Mouse (Mus musculus) lung, postnatal 10 days (tissue): ENCODE measurements around the gene Hist2h2ac.
"Not testable (repeated sequence)": the region's sequence is repeated elsewhere in the genome, so short reads cannot be mapped to it uniquely, and the experiment has no call there.

ENCODE experiments used
- DNase-seq: peaks from one replicate; pipeline ENCODE4 v3.0.0; 2021

The Hist2h2ac gene

DNA sequence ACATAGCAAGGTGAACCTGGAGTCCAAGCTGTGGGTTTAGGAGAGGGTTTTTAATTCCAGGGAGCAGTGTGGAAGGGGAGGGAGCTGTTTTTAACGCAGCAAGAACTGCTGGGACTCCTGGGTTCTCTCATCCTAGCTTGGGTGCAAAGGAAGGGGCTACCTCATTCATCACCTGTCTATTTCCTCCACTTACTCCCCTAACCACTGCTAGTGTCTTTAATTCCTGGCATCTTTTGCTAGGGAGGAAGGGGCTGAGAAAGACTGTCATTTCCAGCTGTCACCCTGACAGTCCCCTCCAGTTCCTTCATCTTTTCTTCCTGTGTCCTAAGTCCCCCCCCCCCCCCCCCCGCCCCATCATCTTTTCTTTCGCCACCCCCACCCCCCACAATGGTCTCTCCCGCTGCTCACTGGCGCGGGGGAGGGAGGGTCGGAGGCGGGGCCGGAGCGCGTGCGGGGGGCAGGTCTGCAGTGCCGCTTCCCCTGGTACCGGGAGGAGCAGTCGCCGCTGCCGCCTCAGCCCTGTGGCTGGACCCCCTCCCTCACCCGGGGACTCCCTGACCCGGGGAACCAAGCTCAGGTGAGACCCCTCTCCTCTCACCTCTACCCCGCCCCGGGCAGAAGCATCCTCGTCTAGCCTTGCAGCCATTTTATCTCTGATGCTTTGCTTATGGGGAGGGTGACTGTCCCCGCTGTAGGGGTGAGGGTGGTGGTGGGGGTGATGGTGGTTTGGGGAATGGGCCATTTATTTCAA, 39.8 kb downstream of the Hist2h2ac start, which contains the start of gene Sv2a:
Gene Sv2a, plus strand, starts transcription at position 425 of the 751 bp plus-strand sequence.
- DNase-seq: peak; percentile 66

DNA sequence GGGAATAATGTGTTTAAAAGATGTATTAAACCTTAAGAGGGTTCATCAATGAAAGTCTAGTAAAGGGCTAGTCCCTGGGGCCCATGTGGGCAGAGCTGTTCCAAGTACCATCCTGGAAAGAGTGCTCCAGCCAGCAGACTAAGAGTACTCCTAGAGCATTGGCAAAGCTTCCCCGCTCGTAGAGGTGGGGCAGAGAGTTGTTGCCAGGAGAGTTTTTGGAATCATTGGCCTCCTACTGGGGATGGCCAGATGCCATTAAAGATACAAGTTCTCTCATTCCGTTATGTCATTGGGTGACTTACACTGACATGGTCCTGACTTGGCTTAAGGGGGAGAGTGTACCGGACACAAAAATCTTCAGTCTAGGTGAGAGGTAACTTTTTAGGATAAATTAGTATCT, 41.1 kb downstream of the Hist2h2ac start:
- DNase-seq: no peak

DNA sequence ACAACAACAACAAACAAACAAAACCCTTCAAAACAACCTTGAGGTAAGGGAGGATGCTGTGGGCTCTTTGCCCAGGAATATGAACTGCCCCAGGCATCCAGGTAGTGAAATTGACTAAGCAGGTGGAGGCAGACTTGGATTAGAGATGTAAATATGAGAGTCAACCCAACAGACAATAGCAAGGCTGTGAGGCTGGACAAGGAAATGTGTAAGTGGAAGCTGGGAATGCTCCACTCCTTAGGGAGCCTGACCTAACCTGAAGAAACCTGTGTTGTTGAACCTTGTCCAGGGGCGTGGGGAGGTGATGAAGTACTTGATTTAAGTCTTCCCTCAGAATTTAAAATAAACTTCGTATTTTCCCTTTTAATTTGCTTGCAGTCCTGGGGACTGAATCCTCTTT, 41.8 kb downstream of the Hist2h2ac start:
- DNase-seq: no peak

DNA sequence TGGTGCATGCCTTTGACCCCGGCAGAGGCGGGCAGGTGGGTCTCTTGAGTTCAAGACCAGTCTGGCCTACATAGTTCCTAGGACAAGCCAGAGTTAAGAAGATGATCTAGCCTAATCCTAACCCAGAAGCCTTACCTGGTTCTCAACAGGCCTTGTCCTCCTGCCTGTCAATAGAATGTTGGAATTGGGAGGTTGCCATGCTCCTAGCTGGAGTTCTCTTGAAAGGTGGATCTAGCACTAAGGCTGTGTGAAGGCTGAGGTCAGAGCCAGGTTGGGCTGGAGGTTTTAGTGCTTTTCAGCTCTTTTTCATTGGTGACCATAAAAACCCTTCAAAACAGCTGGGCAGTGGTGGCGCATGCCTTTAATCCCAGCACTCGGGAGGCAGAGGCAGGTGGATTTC, 42.3 kb downstream of the Hist2h2ac start:
- no peak for DNase-seq

DNA sequence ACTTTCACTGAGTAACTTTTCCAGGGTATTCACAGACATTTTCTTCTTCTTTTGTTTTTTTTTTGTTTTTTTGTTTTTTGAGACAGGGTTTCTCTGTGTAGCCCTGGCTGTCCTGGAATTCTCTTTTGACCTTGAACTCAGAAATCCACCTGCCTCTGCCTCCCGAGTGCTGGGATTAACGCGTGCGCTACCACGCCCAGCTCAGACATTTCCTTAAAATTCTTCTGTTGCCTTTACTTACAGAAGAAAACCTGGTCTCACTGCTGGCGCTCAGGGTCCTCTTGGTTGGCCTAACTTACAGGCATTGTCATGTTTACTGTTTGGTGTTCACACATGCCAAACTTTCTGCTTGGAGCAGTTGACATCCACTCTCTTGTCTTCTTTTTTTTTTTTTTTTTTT, 45.4 kb downstream of the Hist2h2ac start:
- DNase-seq: no peak

DNA sequence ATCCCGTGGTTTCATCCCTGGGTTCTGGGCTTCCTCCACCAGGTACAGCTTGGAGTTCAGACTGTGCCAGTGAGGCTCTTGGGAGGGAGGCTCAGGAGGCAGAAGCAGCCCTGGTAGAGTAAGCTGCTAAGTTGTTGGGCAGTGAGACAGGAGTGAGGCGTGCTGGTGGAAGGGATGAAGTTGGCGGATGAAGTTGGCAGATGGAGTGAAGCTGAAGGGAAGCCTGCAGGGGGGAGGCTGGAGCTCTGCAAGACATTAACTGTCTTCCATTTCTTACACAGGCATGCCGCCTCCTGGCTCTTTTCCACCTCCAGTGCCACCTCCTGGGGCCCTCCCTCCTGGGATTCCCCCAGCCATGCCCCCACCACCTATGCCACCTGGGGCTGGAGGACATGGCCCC, 46.6 kb downstream of the Hist2h2ac start:
- not testable (repeated sequence) for DNase-seq

DNA sequence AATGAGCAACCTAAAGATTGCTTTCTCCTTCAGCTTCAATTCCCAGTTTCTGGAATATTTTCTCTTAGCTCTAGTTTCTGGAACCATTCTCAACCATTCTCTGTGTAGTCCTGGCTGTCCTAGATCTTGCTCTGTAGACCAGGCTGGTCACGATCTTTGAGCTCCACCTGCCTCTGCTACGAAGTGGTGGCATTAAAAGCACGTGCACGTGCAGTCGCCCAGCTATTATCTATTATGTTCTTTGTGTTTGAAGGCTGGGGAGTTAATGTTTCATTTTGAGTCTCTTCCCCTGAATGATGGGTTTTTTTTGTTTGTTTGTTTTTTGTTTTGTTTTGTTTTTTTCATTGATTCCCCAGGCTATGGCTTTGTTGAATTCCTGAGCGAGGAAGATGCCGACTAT, 47.5 kb downstream of the Hist2h2ac start:
- DNase-seq: no peak

DNA sequence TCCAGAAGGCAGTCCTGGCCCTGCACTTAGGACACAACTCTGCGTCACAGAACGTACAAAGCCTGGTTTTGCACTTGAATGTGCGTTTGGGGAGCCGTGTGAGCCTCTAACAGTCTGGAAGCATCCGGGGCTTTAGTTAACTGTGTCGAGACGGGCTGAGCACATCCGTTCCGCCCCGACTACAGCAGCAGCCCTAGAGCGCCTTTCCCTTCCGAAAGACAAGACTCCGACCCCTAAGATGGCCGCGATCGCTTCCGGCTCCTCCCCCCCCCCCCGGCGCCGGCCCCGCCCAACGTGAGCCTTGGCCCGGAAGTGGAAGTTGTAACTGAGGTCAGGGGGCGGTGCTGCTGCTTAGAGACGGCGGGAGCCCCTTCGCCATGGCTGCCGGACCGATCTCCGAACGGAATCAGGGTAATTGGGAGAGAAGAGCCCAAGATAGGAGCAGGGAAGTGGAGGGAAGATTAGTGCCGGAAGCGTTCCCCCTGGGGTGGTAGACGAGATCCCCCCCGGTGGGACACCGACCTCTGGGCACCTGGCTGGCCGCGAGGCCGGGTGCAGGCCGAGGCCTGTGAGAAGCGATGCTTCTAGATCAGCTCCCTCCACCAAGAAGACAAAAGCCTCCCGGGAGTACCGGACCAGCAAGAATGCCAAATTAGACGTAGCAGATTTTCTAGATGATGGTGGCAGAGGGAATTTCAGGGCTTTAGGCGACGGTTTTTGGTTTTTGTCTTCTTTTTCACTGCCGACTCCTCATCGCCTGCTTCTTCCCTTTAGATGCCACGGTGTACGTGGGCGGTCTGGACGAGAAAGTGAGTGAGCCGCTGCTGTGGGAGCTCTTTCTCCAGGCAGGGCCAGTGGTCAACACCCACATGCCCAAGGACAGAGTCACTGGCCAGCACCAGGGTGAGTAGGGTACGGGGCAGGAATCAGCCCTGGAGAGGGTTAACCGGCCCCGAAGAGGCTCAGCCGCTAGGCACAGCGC, 48.2 kb downstream of the Hist2h2ac start, which contains the start of gene Sf3b4:
Gene Sf3b4, plus strand, starts transcription at position 136 of the 982 bp plus-strand sequence.
- DNase-seq: peak; percentile 90

DNA sequence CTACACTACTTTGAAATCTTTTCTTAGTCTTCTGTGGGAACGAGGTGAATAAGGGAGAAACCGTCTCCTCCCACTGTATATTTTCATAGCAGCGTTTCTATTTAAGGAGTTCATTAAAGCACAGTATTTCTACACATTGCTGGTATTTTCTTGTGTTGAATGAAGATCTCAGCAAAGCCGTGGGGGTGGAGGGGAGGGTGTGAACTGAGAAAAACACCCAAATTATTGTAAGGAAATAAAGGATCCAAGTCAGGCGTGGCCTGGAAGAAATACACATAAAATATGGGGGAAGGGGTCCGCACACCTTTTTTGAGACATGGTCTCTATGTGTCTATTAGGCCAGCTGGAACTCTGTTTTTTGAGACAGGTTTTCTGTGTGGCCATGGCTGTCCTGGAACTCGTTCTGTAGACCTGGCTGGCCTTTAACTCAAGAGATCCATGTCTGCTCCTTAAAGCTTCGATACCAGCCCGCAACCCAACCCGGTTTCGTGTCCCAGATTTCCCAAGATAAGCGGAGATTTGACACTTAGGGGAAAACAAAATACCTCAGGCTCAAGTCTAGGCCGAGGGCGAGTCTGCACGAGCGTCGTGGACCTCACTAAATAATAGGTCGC, 49.0 kb downstream of the Hist2h2ac start:
- no peak for DNase-seq

DNA sequence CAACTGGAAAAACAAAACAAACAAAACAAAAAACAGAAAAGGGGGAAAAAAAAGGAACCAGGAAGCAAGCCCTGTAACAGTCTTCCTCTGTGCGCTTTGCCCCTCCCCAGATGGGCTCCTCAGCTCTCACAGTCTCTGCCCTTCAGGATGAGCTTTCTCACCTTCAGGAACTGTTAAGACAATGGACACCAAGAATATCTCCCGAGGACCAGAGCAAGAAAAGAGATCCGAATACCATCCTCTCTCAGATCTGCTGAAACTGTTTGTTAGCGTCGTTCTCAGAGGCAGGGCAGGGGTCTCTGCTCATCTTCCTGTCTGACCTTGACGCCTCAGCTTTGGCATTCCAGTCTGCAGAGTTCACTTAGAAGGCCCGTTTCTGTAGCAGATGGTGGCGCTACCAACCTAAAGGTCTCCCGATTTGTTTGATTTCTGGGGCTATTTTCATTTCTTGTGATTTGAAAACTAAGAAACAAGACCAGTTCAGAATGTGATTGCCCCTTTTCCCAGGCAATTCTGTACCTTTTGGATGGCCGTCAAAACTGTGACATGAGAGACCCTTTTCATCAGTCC, 49.6 kb downstream of the Hist2h2ac start:
- DNase-seq: no peak
